Mouse (Mus musculus): ENCODE data around the gene Il34.

DNA sequence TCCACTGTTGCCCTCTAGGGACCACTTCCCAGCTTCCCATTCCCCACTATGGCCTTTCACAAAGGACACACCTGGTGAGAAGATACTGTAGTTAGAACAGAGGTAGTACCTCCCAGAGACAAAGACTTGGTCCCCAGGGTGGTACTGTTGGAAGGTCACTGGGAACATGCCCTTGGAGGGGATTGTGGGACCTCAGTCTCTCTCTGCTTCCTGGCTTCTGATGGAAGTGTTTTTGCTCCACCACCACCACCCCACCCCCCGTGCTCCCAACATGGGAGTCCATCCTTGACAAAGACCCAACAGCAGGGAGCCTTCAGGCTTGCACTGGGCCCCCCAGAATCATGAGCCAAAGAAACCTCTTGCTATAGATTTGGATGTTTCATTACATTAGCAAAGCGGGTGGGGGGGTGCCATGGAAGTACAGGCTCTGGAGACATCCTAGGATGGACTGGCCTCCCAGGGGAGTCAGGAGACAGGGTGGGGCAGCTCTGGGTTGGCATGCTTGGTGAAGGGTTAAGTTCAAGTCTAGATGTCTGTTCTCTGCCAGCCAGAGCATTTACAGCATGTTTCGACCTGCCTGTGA lies 99.3 kb downstream of the Il34 start:
- no peak for TF ChIP-seq TAL1 (IDR thresholded peaks at IDR 0.05; ENCODE audit: low read length)
- TF ChIP-seq GATA1 (IDR thresholded peaks at IDR 0.05; ENCODE audit: low read length): no peak

Data from erythroblast, embryonic 14.5 days (primary cell).